Mouse (Mus musculus) embryonic facial prominence, embryonic 14.5 days (tissue): Measurements from ENCODE around the gene Gm20388. TPM values are rescaled to one million over a fixed set of nuclear protein-coding genes. Genes with fewer than 3 reads are reported as not detected.
A peak's percentile ranks its signal among the peaks of the same experiment; 100 is the strongest.

Experiments used
- ATAC-seq: fragments of 200-750 bp; cut with Nextera tagmentation; 2 replicates; pipeline ENCODE4 v1.8.0; 2017; ENCODE audit warnings: low read depth, moderate number of reproducible peaks, moderate TSS enrichment
- DNase-seq: peaks from one replicate; pipeline ENCODE4 v3.0.0-alpha.2; 2015; ENCODE audit warnings: low spot score
- H3K27ac ChIP-seq: fragments of 300-500 bp; sonication (generic); replicated peaks from 2 replicates; pipeline ENCODE4 v1.5.1; 2014; ENCODE audit warnings: low read depth, mild to moderate bottlenecking, low read length, moderate library complexity
- H3K27me3 ChIP-seq: fragments of 300-500 bp; sonication (generic); replicated peaks from 2 replicates; pipeline ENCODE4 v1.6.1; 2014; ENCODE audit warnings: low read length; ENCODE audit not compliant: control insufficient read depth, insufficient read depth
- H3K36me3 ChIP-seq: fragments of 300-500 bp; sonication (generic); 2 replicates; pipeline ENCODE4 v1.6.1; 2014; ENCODE audit warnings: low read length, mixed read lengths; ENCODE audit not compliant: control insufficient read depth, insufficient read depth
- H3K4me1 ChIP-seq: fragments of 300-500 bp; sonication (generic); 2 replicates; pipeline ENCODE4 v1.6.1; 2014; ENCODE audit warnings: antibody characterized with exemption, low read length; ENCODE audit not compliant: control insufficient read depth, insufficient read depth
- H3K4me2 ChIP-seq: fragments of 300-500 bp; sonication (generic); 2 replicates; pipeline ENCODE4 v1.6.1; 2014; ENCODE audit warnings: low read depth, mild to moderate bottlenecking, low read length, moderate library complexity, mixed read lengths
- H3K4me3 ChIP-seq: fragments of 300-500 bp; sonication (generic); 2 replicates; pipeline ENCODE4 v1.5.1; 2014; ENCODE audit warnings: low read depth, mild to moderate bottlenecking, low read length
- H3K9ac ChIP-seq: fragments of 300-500 bp; sonication (generic); 2 replicates; pipeline ENCODE4 v1.6.1; 2014; ENCODE audit warnings: low read depth, mild to moderate bottlenecking, low read length, moderate library complexity, mixed read lengths
- H3K9me3 ChIP-seq: fragments of 300-500 bp; sonication (generic); 2 replicates; pipeline ENCODE4 v1.6.1; 2016; ENCODE audit warnings: low read length; ENCODE audit not compliant: control insufficient read depth
- WGBS: fragments of 180-500 bp; shearing (Covaris S2); extraction: QIAGEN DNeasy Blood & Tissue Kit; methylation state at CpG from one replicate; pipeline ENCODE4 v1.1.7; 2014; 5-methylcytosine and 5-hydroxymethylcytosine counted together
- polyA plus RNA-seq: library from polyadenylated mRNA; unstranded; fragments of >200 nt; fragmentation: Nextera tagmentation; extraction: Ambion mirVana; gene quantifications from 2 replicates; pipeline ENCODE4 v1.2.1, GENCODE M21; 2014

Gm20388 gene
- polyA plus RNA-seq, 1 experiment from 2014 or later, result not detected

GRCm38 (mm10) chr8:123292785-123293184 is 3382.1 kb downstream of the Gm20388 start:
- Histone ChIP-seq H3K36me3 (peaks cover 36% of the 10 kb centered on the region; the same call in 1 of the 2 replicates), H3K4me2 (no peak overlapping the region), H3K4me1 (no peaks in the 10 kb centered on the region), H3K9ac (no peak overlapping the region), H3K27me3 (no peaks in the 10 kb centered on the region), H3K9me3 (no peaks in the 10 kb centered on the region), H3K27ac (no peak overlapping the region), H3K4me3 (no peak overlapping the region)
- ATAC-seq, result no peak
- DNase-seq, result no peak
- 83% methylated on average over 2 of the region's 2 CpGs for WGBS

- no peaks in the 10 kb centered on the region for H3K27me3 ChIP-seq
- H3K36me3 ChIP-seq, result peaks cover 30% of the 10 kb centered on the region
- H3K9ac ChIP-seq, result no peak overlapping the region
- no peak overlapping the region for H3K4me2 ChIP-seq
- DNase-seq (no peak), ATAC-seq (no peak)
- no peaks in the 10 kb centered on the region for H3K4me1 ChIP-seq
- H3K27ac ChIP-seq, result no peak overlapping the region
- H3K9me3 ChIP-seq, result no peaks in the 10 kb centered on the region
- no peak overlapping the region for H3K4me3 ChIP-seq
- 87% methylated on average over 11 of the region's 11 CpGs for WGBS
Measured at GRCm38 (mm10) chr8:123298301-123298700, 3387.7 kb downstream of the Gm20388 start.

- Histone ChIP-seq H3K9me3 (no peaks in the 10 kb centered on the region), H3K4me3 (no peak overlapping the region), H3K27ac (no peak overlapping the region), H3K4me2 (no peak overlapping the region), H3K27me3 (no peaks in the 10 kb centered on the region), H3K4me1 (no peaks in the 10 kb centered on the region), H3K9ac (no peak overlapping the region), H3K36me3 (peaks cover 36% of the 10 kb centered on the region; the same call in 1 of the 2 replicates)
- WGBS, result 71% methylated on average over 4 of the region's 4 CpGs
- DNase-seq (no peak), ATAC-seq (no peak)
Measured at GRCm38 (mm10) chr8:123308738-123309137, 3398.1 kb downstream of the Gm20388 start.

GRCm38 (mm10) chr8:123317781-123318466 is 3407.3 kb downstream of the Gm20388 start:
- Histone ChIP-seq H3K4me2 (peak overlapping the region; percentile 85), H3K36me3 (no peaks in the 10 kb centered on the region), H3K9me3 (no peaks in the 10 kb centered on the region), H3K4me3 (peak overlapping the region; percentile 50), H3K4me1 (no peaks in the 10 kb centered on the region; the same call in 1 of the 2 replicates), H3K27ac (no peak overlapping the region), H3K9ac (peak overlapping the region; percentile 72), H3K27me3 (no peaks in the 10 kb centered on the region)
- peak; percentile 66 for ATAC-seq
- 6% methylated on average over 18 of the region's 21 CpGs for WGBS
- DNase-seq, result no peak

- Histone ChIP-seq H3K9ac (peak within 1 kb of the TSS; percentile 72), H3K36me3 (no peaks in the 10 kb centered on the region), H3K4me3 (peak within 1 kb of the TSS; percentile 50), H3K4me2 (peak within 1 kb of the TSS; percentile 85), H3K9me3 (no peaks in the 10 kb centered on the region), H3K4me1 (no peaks in the 10 kb centered on the region; the same call in 1 of the 2 replicates), H3K27ac (no peak within 1 kb of the TSS), H3K27me3 (no peaks in the 10 kb centered on the region)
- WGBS, result under 1% methylated on average over 20 of the region's 24 CpGs
- DNase-seq, result peak; percentile 97
- ATAC-seq, result peak; percentile 100
Measured at GRCm38 (mm10) chr8:123318467-123318911, 3407.8 kb downstream of the Gm20388 start, which contains the start of gene Fanca. Gene Fanca (minus strand): TSS chr8:123318576.

- DNase-seq (peak; percentile 33), ATAC-seq (no peak)
- no peak overlapping the region for H3K4me3 ChIP-seq
- no peak overlapping the region for H3K4me2 ChIP-seq
- no peak overlapping the region for H3K27ac ChIP-seq
- H3K4me1 ChIP-seq, result no peaks in the 10 kb centered on the region; the same call in 1 of the 2 replicates
- H3K27me3 ChIP-seq, result no peaks in the 10 kb centered on the region
- 37% methylated on average over 7 of the region's 7 CpGs for WGBS
- H3K36me3 ChIP-seq, result no peaks in the 10 kb centered on the region
- no peaks in the 10 kb centered on the region for H3K9me3 ChIP-seq
- H3K9ac ChIP-seq, result no peak overlapping the region
Measured at GRCm38 (mm10) chr8:123319522-123320164, 3409.0 kb downstream of the Gm20388 start.

GRCm38 (mm10) chr8:123328552-123328951 is 3417.9 kb downstream of the Gm20388 start:
- Histone ChIP-seq H3K27me3 (peaks cover 7% of the 10 kb centered on the region; the same call in 1 of the 2 replicates), H3K4me1 (peaks cover 5% of the 10 kb centered on the region; the same call in 1 of the 2 replicates), H3K9ac (no peak overlapping the region), H3K4me3 (no peak overlapping the region), H3K4me2 (no peak overlapping the region), H3K36me3 (no peaks in the 10 kb centered on the region), H3K27ac (no peak overlapping the region), H3K9me3 (no peaks in the 10 kb centered on the region)
- ATAC-seq (no peak), DNase-seq (no peak)
- 93% methylated on average over 2 of the region's 2 CpGs for WGBS

GRCm38 (mm10) chr8:123329350-123329749 is 3418.7 kb downstream of the Gm20388 start:
- no peaks in the 10 kb centered on the region for H3K9me3 ChIP-seq
- H3K4me2 ChIP-seq, result no peak overlapping the region
- no peaks in the 10 kb centered on the region for H3K36me3 ChIP-seq
- H3K27me3 ChIP-seq, result peaks cover 14% of the 10 kb centered on the region; the same call in 1 of the 2 replicates
- H3K4me3 ChIP-seq, result no peak overlapping the region
- H3K27ac ChIP-seq, result no peak overlapping the region
- WGBS, result 84% methylated on average over 4 of the region's 4 CpGs
- peaks cover 5% of the 10 kb centered on the region; the same call in 1 of the 2 replicates for H3K4me1 ChIP-seq
- no peak overlapping the region for H3K9ac ChIP-seq
- DNase-seq (no peak), ATAC-seq (no peak)
